10 mouse cellular contexts compared by ENCODE assay signal in genomic region chr7:79880998-79881397, GRCm38 (mm10). TPM values are rescaled to one million over a fixed set of nuclear protein-coding genes. Genes with fewer than 3 reads are reported as not detected.
DNase-seq lines count a peak whose midpoint lies in the region.
"Had no signal": no experiment of that assay in that cellular context is flagged by ENCODE, and none has a peak within 500 bp of the region (broad histone marks: within the 10 kb centered on the region; RNA-seq: fewer than 3 reads in every experiment).

No protein-coding gene starts in this region.

- H3K27ac ChIP-seq in embryonic facial prominence, embryonic 10.5 days (replicated peaks), result 0 out of 2 replicates have a peak overlapping the region, but pooled peaks have one; percentile 14
- H3K27ac ChIP-seq: forebrain, embryonic 10.5 days; lung, embryonic 15.5 days had no signal

- intact Hi-C loops in heart, postnatal 36 days (cut with DNase I), result no loop called here

- H3K4me1 ChIP-seq in embryonic facial prominence, embryonic 10.5 days, result peaks cover 6% of the 10 kb centered on the region
- H3K4me1 ChIP-seq: lung, embryonic 15.5 days had no signal

- DNase-seq in embryo, embryonic 10 days (ENCODE audit: low spot score), result peak; percentile 35
- DNase-seq in embryo, embryonic 9.5 days (ENCODE audit: extremely low spot score), result no peak
- peak; percentile 95 for DNase-seq in 3T3-L1 (ENCODE audit: low read depth, low spot score)
- DNase-seq in embryonic facial prominence, embryonic 10.5 days (ENCODE audit: low spot score), result peak; percentile 17
- peak; percentile 38 to 44 for DNase-seq in heart, postnatal 36 days
- DNase-seq in left cerebral cortex, adult 11 months (ENCODE audit: low spot score), result no peak
- DNase-seq in layer of hippocampus, adult 9-10 months (ENCODE audit: low spot score), result no peak
- no peak for DNase-seq in testis, postnatal 10 days (ENCODE audit: low spot score)

- H3K36me3 ChIP-seq in embryonic facial prominence, embryonic 10.5 days (replicated peaks), result peaks cover 77% of the 10 kb centered on the region

- H3K4me3 ChIP-seq in embryonic facial prominence, embryonic 10.5 days, result no peak overlapping the region
- H3K4me3 ChIP-seq: forebrain, embryonic 10.5 days; lung, embryonic 15.5 days had no signal

- WGBS in embryonic facial prominence, embryonic 10.5 days, result 21% methylated on average over 3 of the region's 3 CpGs

- no peaks in the 10 kb centered on the region for H3K27me3 ChIP-seq in embryonic facial prominence, embryonic 10.5 days (replicated peaks; ENCODE audit: low read depth, poor library complexity, severe bottlenecking)
- H3K27me3 ChIP-seq: lung, embryonic 15.5 days had no signal

- no peaks in the 10 kb centered on the region for H3K9me3 ChIP-seq in embryonic facial prominence, embryonic 10.5 days
- H3K9me3 ChIP-seq: forebrain, embryonic 10.5 days; lung, embryonic 15.5 days had no signal

RNA-seq across cellular contexts. Expression of gene Anpep, which starts 20.1 kb away (rescaled TPM):
- 5.4 and 6.9 TPM in 2 replicates for polyA plus RNA-seq in embryonic facial prominence, embryonic 10.5 days (2016; fragmentation: Nextera tagmentation; extraction: Ambion mirVana)
- 10 to 100 TPM; 12.0 to 14.5 TPM for total RNA-seq in heart, postnatal 36 days (2021)

RNA-seq across cellular contexts. Expression of gene Ap3s2, which starts 39.5 kb away (rescaled TPM):
- polyA plus RNA-seq in embryonic facial prominence, embryonic 10.5 days (2016; fragmentation: Nextera tagmentation; extraction: Ambion mirVana), result 48.9 and 49.4 TPM in 2 replicates
- total RNA-seq in heart, postnatal 36 days (2021), result 10 to 100 TPM; 21.1 to 24.6 TPM

RNA-seq across cellular contexts. Expression of gene Arpin, which starts 54.2 kb away (rescaled TPM):
- 18.4 and 19.3 TPM in 2 replicates for polyA plus RNA-seq in embryonic facial prominence, embryonic 10.5 days (2016; fragmentation: Nextera tagmentation; extraction: Ambion mirVana)
- 10 to 100 TPM in 1 of 2 experiments, 1 to 10 TPM in 1; 9.8 to 11.4 TPM for total RNA-seq in heart, postnatal 36 days (2021)

Comparison
In these comparisons a context has a peak if more than half of its experiments do, and no peak if none do; other contexts are left out.
1. DNase-seq: peak in embryo, embryonic 10 days (single experiment), 3T3-L1 (single experiment), embryonic facial prominence, embryonic 10.5 days (single experiment) and heart, postnatal 36 days (2 of 2); none in embryo, embryonic 9.5 days (single experiment), left cerebral cortex, adult 11 months (single experiment), layer of hippocampus, adult 9-10 months (single experiment) and testis, postnatal 10 days (single experiment).